Mouse (Mus musculus) neural tube, embryonic 12.5 days (tissue): ENCODE results near the gene Plxnb3. TPM values are rescaled to one million over a fixed set of nuclear protein-coding genes. Genes with fewer than 3 reads are reported as not detected.
"Not testable (repeated sequence)": the region's sequence is repeated elsewhere in the genome, so short reads cannot be mapped to it uniquely, and the experiment has no call there.

Experiments
- ATAC-seq: fragments of 200-750 bp; cut with Nextera tagmentation; 2 replicates; pipeline ENCODE4 v1.8.0; 2017; ENCODE audit warnings: low read depth, mild to moderate bottlenecking, moderate TSS enrichment, moderate library complexity; ENCODE audit not compliant: low FRiP score
- H3K27ac ChIP-seq: fragments of 300-500 bp; sonication (generic); 2 replicates; pipeline ENCODE4 v1.5.1; 2016
- H3K27me3 ChIP-seq: fragments of 300-500 bp; sonication (generic); replicated peaks from 2 replicates; pipeline ENCODE4 v1.6.1; 2016; ENCODE audit warnings: mild to moderate bottlenecking
- H3K36me3 ChIP-seq: fragments of 300-500 bp; sonication (generic); 2 replicates; pipeline ENCODE4 v1.6.1; 2016; ENCODE audit warnings: mild to moderate bottlenecking
- H3K4me1 ChIP-seq: fragments of 300-500 bp; sonication (generic); 2 replicates; pipeline ENCODE4 v1.6.1; 2016
- H3K4me2 ChIP-seq: fragments of 300-500 bp; sonication (generic); replicated peaks from 2 replicates; pipeline ENCODE4 v1.6.1; 2016; ENCODE audit warnings: mild to moderate bottlenecking
- H3K4me3 ChIP-seq: fragments of 300-500 bp; sonication (generic); 2 replicates; pipeline ENCODE4 v1.5.1; 2016
- H3K9ac ChIP-seq: fragments of 300-500 bp; sonication (generic); 2 replicates; pipeline ENCODE4 v1.6.1; 2016; ENCODE audit warnings: mild to moderate bottlenecking
- H3K9me3 ChIP-seq: fragments of 300-500 bp; sonication (generic); 2 replicates; pipeline ENCODE4 v1.6.1; 2016; ENCODE audit warnings: mild to moderate bottlenecking
- WGBS: fragments of 180-500 bp; shearing (Covaris S2); methylation state at CpG from one replicate; pipeline ENCODE4 v1.1.7; 2016; 5-methylcytosine and 5-hydroxymethylcytosine counted together
- polyA plus RNA-seq: library from polyadenylated mRNA; unstranded; fragments of >200 nt; fragmentation: Nextera tagmentation; extraction: Ambion mirVana; gene quantifications from 2 replicates; pipeline ENCODE4 v1.2.1, GENCODE M21; 2016

The Plxnb3 gene
- polyA plus RNA-seq = 0.37 and 0.57 TPM in 2 replicates

GRCm38 (mm10) chrX:73756334-73757140 is at the start of gene Plxnb3:
Gene Plxnb3, plus strand, starts transcription at chrX:73757090.
- 73% methylated on average over 4 of the region's 5 CpGs for WGBS
- H3K27me3 ChIP-seq = no peaks in the 10 kb centered on the region
- H3K4me1 ChIP-seq = no peaks in the 10 kb centered on the region
- H3K36me3 ChIP-seq = no peaks in the 10 kb centered on the region
- no peaks in the 10 kb centered on the region for H3K9me3 ChIP-seq
- no peak within 1 kb of the TSS for H3K9ac ChIP-seq
- no peak for ATAC-seq
- no peak within 1 kb of the TSS for H3K4me3 ChIP-seq
- no peak within 1 kb of the TSS for H3K4me2 ChIP-seq
- no peak within 1 kb of the TSS for H3K27ac ChIP-seq

GRCm38 (mm10) chrX:73715476-73716108 is 41.3 kb upstream of the Plxnb3 start:
- Histone ChIP-seq H3K9me3 (no peaks in the 10 kb centered on the region), H3K27me3 (no peaks in the 10 kb centered on the region), H3K4me3 (peak overlapping the region; percentile 46), H3K4me2 (peak overlapping the region; percentile 66), H3K4me1 (peaks cover 13% of the 10 kb centered on the region), H3K36me3 (peaks cover 6% of the 10 kb centered on the region; the same call in 1 of the 2 replicates), H3K9ac (peak overlapping the region; percentile 45), H3K27ac (no peak overlapping the region)
- peak; percentile 43 for ATAC-seq
- 32% methylated on average over 21 of the region's 21 CpGs for WGBS

GRCm38 (mm10) chrX:73716109-73716661 is 40.7 kb upstream of the Plxnb3 start, which contains the start of the genes Bcap31 and Abcd1:
Gene Bcap31, minus strand, starts transcription at chrX:73716175.
Gene Abcd1, plus strand, starts transcription at chrX:73716597.
- H3K4me1 ChIP-seq = peaks cover 13% of the 10 kb centered on the region
- H3K4me3 ChIP-seq = peak within 1 kb of the TSS; percentile 46
- peak; percentile 92 for ATAC-seq
- H3K27me3 ChIP-seq = no peaks in the 10 kb centered on the region
- peak within 1 kb of the TSS; percentile 15; the same call in 1 of the 2 replicates for H3K27ac ChIP-seq
- H3K4me2 ChIP-seq = peak within 1 kb of the TSS; percentile 66
- H3K9ac ChIP-seq = peak within 1 kb of the TSS; percentile 48
- 0 out of 2 replicates have a peak, but pooled peaks cover under 1% of the 10 kb centered on the region for H3K36me3 ChIP-seq
- WGBS = 19% methylated on average over 43 of the region's 45 CpGs
- no peaks in the 10 kb centered on the region for H3K9me3 ChIP-seq

GRCm38 (mm10) chrX:73716709-73717545 is 40.0 kb upstream of the Plxnb3 start:
- 32% methylated on average over 30 of the region's 30 CpGs for WGBS

GRCm38 (mm10) chrX:73717667-73718066 is 39.2 kb upstream of the Plxnb3 start:
- ATAC-seq = no peak
- Histone ChIP-seq H3K9me3 (no peaks in the 10 kb centered on the region), H3K27ac (no peak overlapping the region), H3K27me3 (no peaks in the 10 kb centered on the region), H3K4me1 (peaks cover 13% of the 10 kb centered on the region), H3K36me3 (no peaks in the 10 kb centered on the region), H3K4me2 (peak overlapping the region; percentile 66), H3K4me3 (0 out of 2 replicates have a peak overlapping the region, but pooled peaks have one; percentile 46), H3K9ac (no peak overlapping the region)
- WGBS = 80% methylated on average over 11 of the region's 11 CpGs

More at GRCm38 (mm10) chrX:73716709-73717545, 40.0 kb upstream of the Plxnb3 start:
- Histone ChIP-seq H3K9me3 (no peaks in the 10 kb centered on the region), H3K4me3 (peak overlapping the region; percentile 46), H3K4me1 (peaks cover 13% of the 10 kb centered on the region), H3K27me3 (no peaks in the 10 kb centered on the region), H3K36me3 (no peaks in the 10 kb centered on the region), H3K9ac (peak overlapping the region; percentile 48), H3K27ac (no peak overlapping the region), H3K4me2 (peak overlapping the region; percentile 66)
- peak; percentile 42 for ATAC-seq

- Histone ChIP-seq H3K36me3 (no peaks in the 10 kb centered on the region), H3K9me3 (no peaks in the 10 kb centered on the region), H3K27me3 (no peaks in the 10 kb centered on the region), H3K27ac (no peak overlapping the region), H3K4me3 (no peak overlapping the region), H3K4me1 (peaks cover 13% of the 10 kb centered on the region), H3K9ac (no peak overlapping the region), H3K4me2 (peak overlapping the region; percentile 66)
- ATAC-seq = no peak
- WGBS = 60% methylated on average over 3 of the region's 3 CpGs
Measured at GRCm38 (mm10) chrX:73718271-73718670, 38.6 kb upstream of the Plxnb3 start.

- Histone ChIP-seq H3K4me1 (peaks cover 13% of the 10 kb centered on the region), H3K36me3 (no peaks in the 10 kb centered on the region), H3K27me3 (no peaks in the 10 kb centered on the region), H3K4me2 (peak overlapping the region; percentile 66), H3K9ac (no peak overlapping the region), H3K4me3 (no peak overlapping the region), H3K9me3 (no peaks in the 10 kb centered on the region), H3K27ac (no peak overlapping the region)
- no peak for ATAC-seq
- WGBS = 46% methylated on average over 5 of the region's 5 CpGs
Measured at GRCm38 (mm10) chrX:73718686-73719362, 38.1 kb upstream of the Plxnb3 start.

GRCm38 (mm10) chrX:73730908-73731307 is 26.0 kb upstream of the Plxnb3 start:
- WGBS = 63% methylated on average over 1 of the region's 1 CpGs
- Histone ChIP-seq H3K4me2 (no peak overlapping the region), H3K36me3 (no peaks in the 10 kb centered on the region), H3K9me3 (no peaks in the 10 kb centered on the region), H3K4me1 (no peaks in the 10 kb centered on the region), H3K27ac (no peak overlapping the region), H3K9ac (no peak overlapping the region), H3K4me3 (no peak overlapping the region), H3K27me3 (no peaks in the 10 kb centered on the region)
- no peak for ATAC-seq

- Histone ChIP-seq H3K36me3 (no peaks in the 10 kb centered on the region), H3K4me2 (no peak overlapping the region), H3K9ac (no peak overlapping the region), H3K4me1 (no peaks in the 10 kb centered on the region), H3K9me3 (no peaks in the 10 kb centered on the region), H3K27me3 (no peaks in the 10 kb centered on the region), H3K4me3 (no peak overlapping the region), H3K27ac (no peak overlapping the region)
- no peak for ATAC-seq
- 46% methylated on average over 1 of the region's 1 CpGs for WGBS
Measured at GRCm38 (mm10) chrX:73738155-73738554, 18.7 kb upstream of the Plxnb3 start.

- no peaks in the 10 kb centered on the region for H3K36me3 ChIP-seq
- no peak for ATAC-seq
- no peak overlapping the region for H3K4me2 ChIP-seq
- H3K9ac ChIP-seq = no peak overlapping the region
- no peaks in the 10 kb centered on the region for H3K27me3 ChIP-seq
- no peak overlapping the region for H3K4me3 ChIP-seq
- H3K9me3 ChIP-seq = no peaks in the 10 kb centered on the region
- no peaks in the 10 kb centered on the region for H3K4me1 ChIP-seq
- 64% methylated on average over 5 of the region's 5 CpGs for WGBS
- no peak overlapping the region for H3K27ac ChIP-seq
Measured at GRCm38 (mm10) chrX:73739151-73739550, 17.7 kb upstream of the Plxnb3 start.

GRCm38 (mm10) chrX:73739841-73740240 is 17.0 kb upstream of the Plxnb3 start:
- not testable (repeated sequence) for ATAC-seq, H3K4me2 ChIP-seq, H3K4me1 ChIP-seq, H3K4me3 ChIP-seq, H3K9ac ChIP-seq, H3K9me3 ChIP-seq, H3K36me3 ChIP-seq, H3K27ac ChIP-seq, H3K27me3 ChIP-seq
- WGBS = 89% methylated on average over 7 of the region's 7 CpGs
